Mouse (Mus musculus): ENCODE results near the gene Zfp748. TPM values are rescaled to one million over a fixed set of nuclear protein-coding genes. Genes with fewer than 3 reads are reported as not detected.

Zfp748 gene
- polyA plus RNA-seq (2016; fragmentation: Nextera tagmentation; extraction: Ambion mirVana), result 16.9 and 17.0 TPM in 2 replicates

- Histone ChIP-seq H3K9me3 (no peaks in the 10 kb centered on the region), H3K27ac (peak within 1 kb of the TSS; percentile 86), H3K4me2 (replicated peaks) (peak within 1 kb of the TSS; percentile 61), H3K9ac (peak within 1 kb of the TSS; percentile 86), H3K27me3 (no peaks in the 10 kb centered on the region), H3K4me3 (peak within 1 kb of the TSS; percentile 81), H3K4me1 (0 out of 2 replicates have a peak, but pooled peaks cover 5% of the 10 kb centered on the region), H3K36me3 (no peaks in the 10 kb centered on the region)
- 67% methylated on average over 4 of the region's 4 CpGs for WGBS
- no peak for ATAC-seq (ENCODE audit: insufficient number of reproducible peaks, insufficient read depth, low FRiP score, low TSS enrichment)
Measured at GRCm38 (mm10) chr13:67553730-67554129, at the start of gene Zfp748. Gene Zfp748, minus strand, starts transcription at chr13:67553830.

- 70% methylated on average over 5 of the region's 5 CpGs for WGBS
- Histone ChIP-seq H3K4me3 (no peak overlapping the region), H3K36me3 (no peaks in the 10 kb centered on the region), H3K9me3 (no peaks in the 10 kb centered on the region), H3K27ac (no peak overlapping the region), H3K4me1 (no peaks in the 10 kb centered on the region), H3K4me2 (replicated peaks) (no peak overlapping the region), H3K27me3 (no peaks in the 10 kb centered on the region), H3K9ac (no peak overlapping the region)
- no peak for ATAC-seq (ENCODE audit: insufficient number of reproducible peaks, insufficient read depth, low FRiP score, low TSS enrichment)
Measured at GRCm38 (mm10) chr13:67572591-67573189, 19.1 kb upstream of the Zfp748 start.

- Histone ChIP-seq H3K4me1 (0 out of 2 replicates have a peak, but pooled peaks cover 5% of the 10 kb centered on the region), H3K9me3 (no peaks in the 10 kb centered on the region), H3K4me3 (peak overlapping the region; percentile 81), H3K4me2 (replicated peaks) (peak overlapping the region; percentile 61), H3K36me3 (no peaks in the 10 kb centered on the region), H3K27me3 (no peaks in the 10 kb centered on the region), H3K27ac (peak overlapping the region; percentile 86), H3K9ac (peak overlapping the region; percentile 86)
- WGBS, result 2% methylated on average over 44 of the region's 44 CpGs
- peak; percentile 97 for ATAC-seq (ENCODE audit: insufficient number of reproducible peaks, insufficient read depth, low FRiP score, low TSS enrichment)
Measured at GRCm38 (mm10) chr13:67552505-67553346, 904 bp downstream of the Zfp748 start.

GRCm38 (mm10) chr13:67545941-67546340 is 7.7 kb downstream of the Zfp748 start:
- no peaks in the 10 kb centered on the region for H3K27me3 ChIP-seq
- H3K9ac ChIP-seq, result no peak overlapping the region
- no peak overlapping the region for H3K4me2 ChIP-seq (replicated peaks)
- peaks cover 40% of the 10 kb centered on the region for H3K36me3 ChIP-seq
- no peak for ATAC-seq (ENCODE audit: insufficient number of reproducible peaks, insufficient read depth, low FRiP score, low TSS enrichment)
- H3K4me1 ChIP-seq, result no peaks in the 10 kb centered on the region
- no peak overlapping the region for H3K27ac ChIP-seq
- WGBS, result 73% methylated on average over 1 of the region's 1 CpGs
- H3K9me3 ChIP-seq, result no peaks in the 10 kb centered on the region
- H3K4me3 ChIP-seq, result no peak overlapping the region

GRCm38 (mm10) chr13:67527049-67527730 is 26.4 kb downstream of the Zfp748 start:
- no peak overlapping the region for H3K4me3 ChIP-seq
- peaks cover 10% of the 10 kb centered on the region for H3K4me1 ChIP-seq
- WGBS, result 77% methylated on average over 3 of the region's 3 CpGs
- H3K9ac ChIP-seq, result no peak overlapping the region
- H3K27me3 ChIP-seq, result no peaks in the 10 kb centered on the region
- no peak overlapping the region for H3K27ac ChIP-seq
- no peaks in the 10 kb centered on the region for H3K9me3 ChIP-seq
- ATAC-seq (ENCODE audit: insufficient number of reproducible peaks, insufficient read depth, low FRiP score, low TSS enrichment), result no peak
- H3K36me3 ChIP-seq, result no peaks in the 10 kb centered on the region
- no peak overlapping the region for H3K4me2 ChIP-seq (replicated peaks)

- H3K27ac ChIP-seq, result peak within 1 kb of the TSS; percentile 63
- peak; percentile 96 for ATAC-seq (ENCODE audit: insufficient number of reproducible peaks, insufficient read depth, low FRiP score, low TSS enrichment)
- under 1% methylated on average over 27 of the region's 27 CpGs for WGBS
Measured at GRCm38 (mm10) chr13:67525753-67526410, 27.7 kb downstream of the Zfp748 start, which contains the start of the genes Gm26965 and Zfp87. Gene Gm26965, minus strand, starts transcription at chr13:67526151. Gene Zfp87, minus strand, starts transcription at chr13:67526177.

GRCm38 (mm10) chr13:67500908-67501307 is 52.7 kb downstream of the Zfp748 start:
- ATAC-seq (ENCODE audit: insufficient number of reproducible peaks, insufficient read depth, low FRiP score, low TSS enrichment), result peak; percentile 58; the same call in 1 of the 2 replicates
- no peak overlapping the region for H3K4me3 ChIP-seq

More at GRCm38 (mm10) chr13:67525753-67526410, 27.7 kb downstream of the Zfp748 start, which contains the start of the genes Gm26965 and Zfp87:
- H3K4me1 ChIP-seq, result peaks cover 10% of the 10 kb centered on the region
- no peaks in the 10 kb centered on the region for H3K27me3 ChIP-seq
- peaks cover 3% of the 10 kb centered on the region; the same call in 1 of the 2 replicates for H3K36me3 ChIP-seq
- no peaks in the 10 kb centered on the region for H3K9me3 ChIP-seq
- peak within 1 kb of the TSS; percentile 94 for H3K4me3 ChIP-seq
- H3K4me2 ChIP-seq (replicated peaks), result peak within 1 kb of the TSS; percentile 83
- peak within 1 kb of the TSS; percentile 82 for H3K9ac ChIP-seq

GRCm38 (mm10) chr13:67500084-67500719 is 53.4 kb downstream of the Zfp748 start, which contains the start of gene Zfp58:
Gene Zfp58, minus strand, starts transcription at chr13:67500555.
- under 1% methylated on average over 22 of the region's 22 CpGs for WGBS
- Histone ChIP-seq H3K36me3 (peaks cover 6% of the 10 kb centered on the region; the same call in 1 of the 2 replicates), H3K9me3 (0 out of 2 replicates have a peak, but pooled peaks cover 1% of the 10 kb centered on the region), H3K27me3 (no peaks in the 10 kb centered on the region), H3K4me3 (peak within 1 kb of the TSS; percentile 70), H3K9ac (peak within 1 kb of the TSS; percentile 75), H3K27ac (peak within 1 kb of the TSS; percentile 48), H3K4me1 (peaks cover 7% of the 10 kb centered on the region; the same call in 1 of the 2 replicates), H3K4me2 (replicated peaks) (peak within 1 kb of the TSS; percentile 73)
- ATAC-seq (ENCODE audit: insufficient number of reproducible peaks, insufficient read depth, low FRiP score, low TSS enrichment), result peak; percentile 89

More at GRCm38 (mm10) chr13:67500908-67501307, 52.7 kb downstream of the Zfp748 start:
- no peaks in the 10 kb centered on the region for H3K9me3 ChIP-seq
- H3K36me3 ChIP-seq, result 0 out of 2 replicates have a peak, but pooled peaks cover 2% of the 10 kb centered on the region
- H3K4me1 ChIP-seq, result peaks cover 7% of the 10 kb centered on the region; the same call in 1 of the 2 replicates
- H3K27ac ChIP-seq, result no peak overlapping the region
- H3K4me2 ChIP-seq (replicated peaks), result no peak overlapping the region
- no peak overlapping the region for H3K9ac ChIP-seq
- 91% methylated on average over 1 of the region's 1 CpGs for WGBS
- H3K27me3 ChIP-seq, result no peaks in the 10 kb centered on the region

GRCm38 (mm10) chr13:67495631-67496030 is 58.0 kb downstream of the Zfp748 start:
- Histone ChIP-seq H3K9me3 (peaks cover 10% of the 10 kb centered on the region), H3K4me3 (no peak overlapping the region), H3K4me2 (replicated peaks) (no peak overlapping the region), H3K27me3 (no peaks in the 10 kb centered on the region), H3K36me3 (peaks cover 49% of the 10 kb centered on the region), H3K9ac (no peak overlapping the region), H3K4me1 (peaks cover 7% of the 10 kb centered on the region; the same call in 1 of the 2 replicates), H3K27ac (no peak overlapping the region)
- WGBS, result 97% methylated on average over 1 of the region's 1 CpGs
- ATAC-seq (ENCODE audit: insufficient number of reproducible peaks, insufficient read depth, low FRiP score, low TSS enrichment), result no peak

Data from embryonic facial prominence, embryonic 12.5 days (tissue).